Mouse (Mus musculus) CH12.LX (cell line): ENCODE measurements at regions not wholly inside any gene's neighbourhood (a gene's known extent, or its start where the extent isn't known, plus 50 kb on each side); places are given as distances from the start of the nearest gene placed in this dataset.

ENCODE experiments used
- DNase-seq: peaks from one replicate; pipeline ENCODE4 v3.0.0-alpha.2; 2013; ENCODE audit errors: extremely low read depth
- H3K27ac ChIP-seq: 2 replicates; pipeline ENCODE4 v1.5.1; 2012; ENCODE audit warnings: low read depth, mild to moderate bottlenecking, control low read depth, moderate library complexity; ENCODE audit not compliant: insufficient read depth
- H3K27me3 ChIP-seq: replicated peaks from 2 replicates; pipeline ENCODE3; 2012; ENCODE audit warnings: inconsistent platforms
- H3K36me3 ChIP-seq, 2 experiments: replicated peaks in 1 of 2; 2 replicates each; pipeline versions ENCODE3 to v1.6.1; 2012; ENCODE audit warnings: inconsistent platforms in 1 of 2, low read length in 1 of 2, mild to moderate bottlenecking in 1 of 2, mixed read lengths in 1 of 2, moderate library complexity in 1 of 2; ENCODE audit not compliant: control insufficient read depth in 1 of 2, insufficient read depth in 1 of 2
- H3K4me1 ChIP-seq, 2 experiments: 2 replicates each; pipeline ENCODE4 v1.6.1; 2012; ENCODE audit warnings: inconsistent platforms in 1 of 2, moderate library complexity in 1 of 2; ENCODE audit not compliant: insufficient read depth in 2 of 2, control insufficient read depth in 1 of 2
- H3K4me2 ChIP-seq: 2 replicates; pipeline ENCODE4 v1.6.1; 2012; ENCODE audit warnings: low read depth, mild to moderate bottlenecking, control low read depth; ENCODE audit not compliant: poor library complexity, insufficient read depth, severe bottlenecking
- H3K4me3 ChIP-seq, 3 experiments: fragments of 150-350 bp in 1 of 3; sonication (generic) in 1 of 3; replicated peaks in 1 of 3; 2 replicates each; pipeline versions ENCODE3 to v1.5.1; 2011 to 2012; ENCODE audit warnings: low read depth in 2 of 3, low read length in 2 of 3, mild to moderate bottlenecking in 2 of 3, moderate library complexity in 2 of 3, control low read depth in 1 of 3, improper control_type of control experiment in 1 of 3, inconsistent platforms in 1 of 3, mixed read lengths in 1 of 3; ENCODE audit not compliant: poor library complexity in 1 of 3
- H3K79me2 ChIP-seq: replicated peaks from 2 replicates; pipeline ENCODE4 v1.6.1; 2012; ENCODE audit warnings: mild to moderate bottlenecking, moderate library complexity; ENCODE audit not compliant: control insufficient read depth, poor library complexity, insufficient read depth, severe bottlenecking; ENCODE audit errors: extremely low read depth
- H3K9ac ChIP-seq: 2 replicates; pipeline ENCODE4 v1.6.1; 2012; ENCODE audit warnings: low read depth, mild to moderate bottlenecking, control low read depth, moderate library complexity; ENCODE audit not compliant: insufficient read depth
- H3K9me3 ChIP-seq: replicated peaks from 2 replicates; pipeline ENCODE3; 2012; ENCODE audit warnings: low read length, inconsistent platforms, mixed read lengths
- ETS1 ChIP-seq: conservative IDR thresholded peaks from 2 replicates; pipeline ENCODE4 v1.6.1; 2012; ENCODE audit warnings: low read depth, mild to moderate bottlenecking, inconsistent platforms, low read length, improper control_type of control experiment, moderate library complexity
- PAX5 ChIP-seq: IDR thresholded peaks from 2 replicates; pipeline ENCODE4 v1.6.1; 2012; ENCODE audit warnings: low read length, inconsistent platforms, mixed read lengths
- POLR2A ChIP-seq: IDR thresholded peaks from 2 replicates; pipeline ENCODE4 v1.6.1; 2011; ENCODE audit warnings: low read depth, mild to moderate bottlenecking, improper control_type of control experiment, low read length
- ZMIZ1 ChIP-seq: IDR thresholded peaks from 2 replicates; pipeline ENCODE4 v1.6.1; 2012; ENCODE audit warnings: low read depth, mild to moderate bottlenecking, inconsistent platforms, low read length, improper control_type of control experiment
- dilution Hi-C: fragments of 300-500 bp; cut with MboI; formaldehyde crosslinking; loops from 2 replicates; pipeline ENCODE4 v1.14.3; 2020; ENCODE audit warnings: low sequenced_read_pairs; ENCODE audit not compliant: extremely low pct_unique_long_range_greater_than_20kb, extremely low pct_ligation_motif_present
- in situ Hi-C: fragments of 300-500 bp; cut with MboI; formaldehyde crosslinking; loops from 3 replicates; pipeline ENCODE4 v1.14.3; 2019; ENCODE audit warnings: low sequenced_read_pairs, low pct_ligation_motif_present, low pct_unique_long_range_greater_than_20kb, mixed read lengths

DNA sequence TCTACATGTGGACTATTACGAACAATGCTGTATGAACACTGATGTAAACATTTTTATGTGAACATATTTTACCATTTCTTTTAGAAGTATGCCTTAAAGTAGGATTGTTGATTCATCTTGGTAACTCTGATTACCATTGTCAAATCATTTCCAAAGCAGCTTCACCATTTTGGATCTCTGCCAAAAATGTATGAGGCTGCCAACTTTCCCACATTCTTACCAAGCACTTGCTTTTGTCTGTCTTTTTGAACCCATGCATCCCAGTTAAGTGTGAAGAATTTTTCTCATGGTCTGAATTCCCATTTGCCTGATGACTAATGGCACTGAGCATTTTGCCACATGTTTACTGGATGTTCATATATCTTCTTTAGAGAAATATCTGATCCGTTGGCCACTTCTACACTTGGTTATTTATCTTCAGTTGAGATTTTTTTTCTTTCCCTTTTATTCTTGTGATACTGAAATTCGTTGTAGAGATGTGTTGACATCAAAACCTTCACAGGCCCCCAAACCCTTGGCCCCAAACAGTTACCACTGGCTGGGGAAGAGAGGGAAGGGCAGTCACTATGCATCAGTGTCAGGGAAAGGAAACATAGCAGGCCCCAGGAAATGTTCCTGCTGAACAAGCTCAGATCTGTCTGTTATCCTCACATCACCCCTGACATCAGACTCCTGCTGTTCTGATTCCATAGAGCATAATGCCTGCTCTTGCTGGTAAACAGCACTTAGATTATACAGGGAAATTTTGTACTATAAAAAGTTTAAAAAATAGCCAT is 464.2 kb upstream of the Rps6ka3 start:
- TF ChIP-seq PAX5 (no peak), ETS1 (no peak), ZMIZ1 (no peak), POLR2A (no peak)
- TF ChIP-seq, all 38 proteins: peak for 0

More for the DNA sequence above, 464.2 kb upstream of the Rps6ka3 start:
- Histone ChIP-seq H3K27me3 (no peaks in the 10 kb centered on the region), H3K27ac (no peak overlapping the region), H3K4me2 (no peak overlapping the region), H3K9me3 (no peaks in the 10 kb centered on the region), H3K4me1 (no peaks in the 10 kb centered on the region), H3K79me2 (no peaks in the 10 kb centered on the region), H3K4me3 (no peak overlapping the region), H3K36me3 (no peaks in the 10 kb centered on the region), H3K9ac (no peak overlapping the region)
- in situ Hi-C loops (no loop called here), dilution Hi-C loops (no loop called here)
- no peak for DNase-seq
